Mouse (Mus musculus) 416B (cell line): Measurements from ENCODE around the gene Plcb1.

Source experiments
- DNase-seq: peaks from one replicate; pipeline ENCODE4 v3.0.0; 2011; ENCODE audit warnings: low read depth

Plcb1 gene

DNA sequence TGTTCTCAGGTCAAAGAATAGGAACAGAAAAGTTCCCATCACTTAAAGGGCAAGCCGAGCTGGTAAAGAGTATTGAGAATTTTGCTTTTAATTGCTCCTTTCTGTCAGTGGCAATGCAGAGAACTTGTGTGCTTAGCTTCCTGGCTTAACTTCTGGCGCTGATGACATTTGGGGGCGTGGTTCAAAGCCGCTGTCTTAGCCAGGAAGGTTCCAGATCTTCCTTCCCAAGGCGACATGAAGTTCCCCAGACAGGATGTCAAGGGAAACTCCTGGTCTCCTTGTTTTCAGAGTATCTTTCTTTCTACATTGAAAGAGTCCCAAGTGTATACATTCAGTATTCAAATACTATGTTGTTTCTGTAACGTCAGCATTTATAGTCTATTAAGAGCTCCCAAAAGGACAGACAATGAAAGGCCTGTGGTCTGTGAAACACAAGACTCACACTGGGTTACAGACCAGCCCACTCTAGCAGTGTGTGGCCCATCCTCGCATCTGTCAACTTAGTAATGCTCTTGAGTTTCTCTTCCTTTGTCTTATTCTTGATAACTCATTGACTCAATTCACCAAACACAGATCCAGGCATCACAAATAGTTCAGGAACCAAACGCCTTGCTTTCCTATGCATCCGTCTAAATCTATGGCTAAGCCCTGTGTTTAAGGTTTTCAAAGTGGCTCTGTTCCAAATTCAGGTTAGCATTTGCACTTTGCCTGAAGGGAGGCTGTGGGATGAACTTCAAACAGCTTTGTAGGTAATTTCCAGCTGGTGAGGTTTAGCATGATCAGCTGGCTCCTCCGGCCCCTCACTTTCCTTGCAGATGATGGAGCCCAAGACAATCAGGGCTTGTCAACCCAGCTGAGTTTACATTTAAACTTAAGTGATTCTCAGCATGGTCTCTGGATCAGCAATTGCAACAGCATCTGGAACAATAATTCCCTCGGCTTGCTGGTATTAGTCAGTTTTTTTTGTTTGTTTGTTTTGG lies 418.6 kb downstream of the Plcb1 start:
- DNase-seq = no peak

- DNase-seq = no peak
Measured at GRCm38 (mm10) chr2:135208890-135209289, 423.0 kb downstream of the Plcb1 start.

- DNase-seq = no peak
Measured at GRCm38 (mm10) chr2:135214746-135215448, 429.0 kb downstream of the Plcb1 start.

DNA sequence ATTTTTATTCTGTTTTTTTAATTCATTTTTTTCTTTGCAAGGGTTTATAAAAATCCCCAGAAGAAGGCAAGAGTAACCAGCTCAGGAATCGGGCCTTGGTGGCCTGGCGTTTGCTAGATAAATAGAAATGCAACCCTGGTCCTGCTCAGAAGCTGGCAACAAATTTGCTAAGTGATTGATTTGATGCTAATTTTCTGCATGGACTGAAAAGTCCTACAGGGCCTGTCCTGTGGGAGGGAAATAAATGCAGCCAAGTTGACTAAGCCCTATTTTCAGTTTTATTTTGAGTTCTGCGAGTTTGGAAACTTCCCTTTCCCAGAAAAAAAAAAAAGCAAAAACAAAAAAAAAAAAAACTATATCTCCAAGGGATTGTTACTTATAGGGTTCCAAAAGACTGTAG lies 433.5 kb downstream of the Plcb1 start:
- DNase-seq = no peak

- no peak for DNase-seq
Measured at GRCm38 (mm10) chr2:135225604-135226025, 439.7 kb downstream of the Plcb1 start.

DNA sequence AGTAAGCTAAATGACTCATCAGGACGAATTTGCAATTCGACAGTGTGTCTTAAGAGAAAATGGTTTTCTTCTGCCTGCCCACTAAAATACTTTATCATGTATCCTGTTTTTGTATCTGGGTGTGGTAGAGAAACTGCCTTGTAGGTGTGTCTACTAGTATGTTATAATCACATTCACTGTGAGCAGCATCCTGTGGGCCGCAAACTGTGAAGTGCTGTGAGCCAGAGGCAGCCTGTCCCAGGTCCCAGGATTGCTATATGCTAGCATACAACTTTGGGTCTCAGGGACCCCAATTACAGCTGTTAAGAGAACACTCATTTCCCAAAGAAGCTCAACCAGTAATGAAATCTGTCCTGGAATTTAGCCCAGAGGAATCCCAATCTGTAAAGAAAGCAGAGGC lies 444.4 kb downstream of the Plcb1 start:
- no peak for DNase-seq

- DNase-seq = no peak
Measured at GRCm38 (mm10) chr2:135242662-135243316, 456.9 kb downstream of the Plcb1 start.

- DNase-seq = no peak
Measured at GRCm38 (mm10) chr2:135243764-135244163, 457.9 kb downstream of the Plcb1 start.

DNA sequence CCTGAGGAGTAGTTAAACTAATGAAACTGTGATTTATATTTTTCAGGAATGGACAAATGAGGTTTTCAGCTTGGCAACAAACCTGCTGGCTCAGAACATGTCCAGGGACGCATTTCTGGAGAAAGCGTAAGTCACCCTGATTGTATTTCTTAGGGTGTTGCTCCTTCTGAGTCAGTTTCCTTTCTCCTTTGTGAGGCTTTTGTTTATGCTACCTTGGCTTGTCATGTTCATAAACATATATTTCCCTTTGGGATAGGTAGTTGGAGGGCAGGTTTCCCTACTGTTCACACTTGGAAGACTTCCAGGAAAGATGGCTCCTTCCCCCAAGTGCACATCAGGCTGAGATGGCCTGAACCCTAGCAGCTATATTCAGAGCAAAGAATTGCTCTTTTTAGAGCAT lies 464.1 kb downstream of the Plcb1 start:
- DNase-seq = no peak

GRCm38 (mm10) chr2:135251821-135252315 lies 466.0 kb downstream of the Plcb1 start:
- DNase-seq = peak; percentile 1

- no peak for DNase-seq
Measured at GRCm38 (mm10) chr2:135259136-135259535, 473.3 kb downstream of the Plcb1 start.

DNA sequence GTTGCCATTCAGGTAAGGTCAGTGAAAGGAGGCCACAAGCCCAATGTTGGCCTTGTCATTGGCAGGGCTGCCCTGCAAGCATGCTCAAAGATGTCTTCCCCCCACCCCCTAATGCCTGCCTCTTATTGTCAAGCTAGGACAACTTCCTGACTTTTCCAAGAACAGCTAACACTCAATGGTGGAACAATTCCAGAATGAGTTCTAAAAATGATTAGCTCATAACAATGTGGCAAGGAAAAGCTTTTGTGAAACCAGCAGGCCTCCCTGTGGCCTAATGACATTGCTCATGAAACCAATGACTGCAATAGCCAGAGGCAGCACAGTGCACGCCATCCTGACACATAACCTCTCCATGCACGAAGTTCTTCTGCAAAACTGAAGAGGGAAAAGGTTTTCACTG lies 478.1 kb downstream of the Plcb1 start:
- DNase-seq = no peak

DNA sequence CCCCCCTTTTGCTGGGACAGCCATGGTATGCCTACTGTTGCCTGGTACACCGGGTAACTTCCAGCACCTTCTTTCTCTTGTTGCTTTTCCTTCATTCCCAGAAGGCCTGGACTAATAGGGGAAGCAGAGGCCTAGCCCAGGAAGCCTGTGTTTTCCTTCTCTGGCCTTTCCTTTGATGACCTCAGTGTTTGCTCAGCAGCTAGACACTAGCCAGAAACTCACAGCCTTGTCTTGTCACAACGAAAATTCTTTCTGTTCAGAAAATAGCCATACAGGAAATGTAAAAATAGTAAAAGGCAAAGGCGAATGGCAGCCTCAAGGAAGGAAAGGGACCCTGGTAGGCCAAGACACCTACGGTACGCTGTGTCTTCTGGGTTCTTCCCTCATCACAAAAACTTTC lies 489.1 kb downstream of the Plcb1 start:
- no peak for DNase-seq

- no peak for DNase-seq
Measured at GRCm38 (mm10) chr2:135278506-135278905, 492.6 kb downstream of the Plcb1 start.

DNA sequence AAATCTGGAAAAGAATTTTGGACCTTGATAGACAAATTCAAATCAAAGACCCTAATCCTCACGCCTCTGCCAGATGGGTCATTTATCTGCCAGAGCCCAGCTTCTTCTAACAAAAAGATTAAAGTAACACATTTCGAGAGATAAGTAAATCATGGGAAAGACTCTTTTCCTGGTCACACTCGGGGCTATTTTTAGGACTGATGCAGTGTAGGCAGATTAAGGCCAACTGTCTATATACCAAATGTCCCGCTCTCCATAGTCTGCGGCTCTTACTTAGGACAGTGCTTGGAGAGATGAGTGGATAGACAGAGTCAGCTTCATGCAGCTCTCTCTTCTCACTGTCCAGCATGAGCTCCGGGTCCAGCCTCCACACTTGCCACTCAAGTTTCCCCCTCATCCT lies 493.2 kb downstream of the Plcb1 start:
- DNase-seq = no peak

GRCm38 (mm10) chr2:135283783-135284182 lies 497.9 kb downstream of the Plcb1 start:
- DNase-seq = peak; percentile 4

DNA sequence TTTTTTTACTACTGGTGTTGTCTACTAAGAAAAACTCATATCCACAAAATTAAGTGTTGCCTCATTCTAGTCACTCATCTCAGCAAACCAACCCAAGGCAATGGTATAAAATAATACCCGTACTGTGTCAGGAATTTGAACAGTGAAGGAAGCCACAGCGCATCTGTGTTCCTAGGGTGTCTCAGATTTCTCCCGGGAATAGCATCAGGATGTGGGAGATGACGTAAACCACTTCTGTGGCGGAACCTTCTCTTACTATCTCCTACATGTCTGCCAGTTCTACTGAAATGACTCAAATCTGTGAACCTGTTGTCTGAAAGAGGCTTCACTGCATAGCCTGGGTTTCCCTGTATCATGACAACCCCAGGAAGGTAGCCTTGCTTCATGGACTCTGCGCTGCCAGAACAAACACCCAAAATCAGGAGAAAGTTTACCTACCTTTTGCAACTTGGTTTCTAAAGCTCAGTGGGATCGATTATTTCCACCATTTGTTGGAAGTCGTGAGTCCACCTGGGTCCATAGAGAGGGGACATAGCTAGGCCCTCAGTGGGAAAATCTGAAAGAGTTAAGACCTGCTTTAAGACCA lies 510.4 kb downstream of the Plcb1 start:
- DNase-seq = no peak

DNA sequence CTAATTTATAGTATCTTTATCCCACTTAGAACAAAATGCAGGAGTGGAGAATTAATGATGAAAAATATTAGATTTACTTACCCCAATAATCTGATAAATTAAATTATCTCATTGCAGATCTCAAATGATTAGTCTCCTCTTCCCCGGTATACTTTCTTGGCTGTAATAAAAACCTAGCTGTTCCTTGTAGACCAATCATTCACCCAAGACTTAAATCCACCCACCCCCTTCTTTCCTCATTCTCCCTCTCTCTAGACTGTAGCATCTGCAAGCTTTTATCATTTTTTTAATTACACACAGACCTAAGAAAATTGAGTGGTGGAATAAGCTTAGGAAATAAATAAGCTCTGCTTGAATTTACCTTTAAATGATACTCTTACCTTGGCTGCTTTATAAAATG lies 514.6 kb downstream of the Plcb1 start:
- no peak for DNase-seq

DNA sequence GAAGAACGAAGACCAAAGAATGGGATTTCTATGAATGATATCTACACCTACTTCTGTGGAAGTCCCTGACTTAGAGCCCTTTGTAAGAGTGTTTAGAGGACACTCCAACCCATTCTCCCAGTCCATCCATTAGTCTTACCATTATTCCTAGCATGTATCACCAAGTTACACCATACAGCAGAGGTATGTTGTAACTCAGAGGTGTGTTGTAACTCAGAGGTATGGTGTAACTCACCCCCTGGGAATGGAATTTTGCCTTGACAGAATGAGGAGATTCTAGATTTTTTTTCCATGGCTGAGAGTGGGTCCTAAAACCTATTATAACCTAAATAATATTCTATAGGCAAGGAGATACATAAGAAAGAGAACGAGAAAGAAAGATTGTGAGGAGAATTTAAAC lies 516.6 kb downstream of the Plcb1 start:
- DNase-seq = no peak

DNA sequence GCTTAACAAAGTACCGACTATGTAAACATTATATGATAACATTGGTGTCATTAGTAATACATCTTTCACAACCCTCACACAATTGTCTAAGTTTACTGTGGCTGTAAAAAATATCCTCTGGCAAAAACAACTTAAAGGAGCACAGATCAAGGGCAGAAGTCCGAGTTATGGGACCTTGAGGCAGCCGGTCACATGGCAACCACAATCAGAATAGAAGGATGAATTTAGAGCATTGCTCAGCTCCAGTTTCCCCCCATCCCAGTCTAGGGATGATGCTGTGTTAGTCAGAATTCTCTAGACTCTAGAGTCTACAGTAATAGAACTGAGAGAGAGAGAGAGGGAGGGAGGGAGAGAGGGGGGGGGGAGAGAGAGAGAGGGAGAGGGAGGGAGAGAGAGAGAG lies 519.3 kb downstream of the Plcb1 start:
- DNase-seq = no peak

DNA sequence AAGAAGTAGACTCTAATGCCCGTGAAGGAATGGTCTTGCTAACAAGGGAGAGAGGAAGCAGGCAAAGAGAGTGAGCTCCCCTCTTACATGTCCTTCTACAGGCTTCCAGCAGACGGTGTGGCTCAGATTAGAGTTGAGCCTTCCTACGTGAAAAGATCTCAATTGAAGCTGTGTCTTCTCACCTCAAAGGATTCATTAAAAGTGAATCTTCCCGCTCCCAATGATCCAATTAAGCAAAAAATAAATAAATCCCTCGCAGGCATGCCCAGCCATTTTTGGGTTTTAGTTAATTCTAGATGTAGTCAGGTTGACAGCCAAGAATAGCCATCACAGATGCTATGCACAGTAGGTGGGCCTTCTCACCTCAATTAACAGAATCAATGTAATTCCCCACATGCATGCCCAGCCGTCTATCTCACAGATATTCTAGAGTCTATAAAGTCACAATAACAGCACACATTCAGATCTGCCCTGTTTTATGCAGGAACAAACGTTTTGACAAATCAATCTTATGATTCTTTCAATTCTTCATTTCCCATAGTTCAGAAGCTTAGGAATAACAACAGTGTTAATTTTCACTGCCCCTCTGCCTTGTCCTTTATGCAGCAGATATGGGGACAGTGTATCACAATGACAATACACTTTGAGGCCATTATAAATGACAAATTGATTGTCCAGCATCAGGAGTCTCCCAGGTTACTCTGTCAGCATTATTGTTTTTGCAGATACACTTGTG lies 520.0 kb downstream of the Plcb1 start:
- DNase-seq = no peak

- no peak for DNase-seq
Measured at GRCm38 (mm10) chr2:135306472-135306771, 520.6 kb downstream of the Plcb1 start.
